Mouse (Mus musculus) left cerebral cortex, adult 2 months (tissue): Measurements from ENCODE around the gene Vps53. TPM values are rescaled to one million over a fixed set of nuclear protein-coding genes. Genes with fewer than 3 reads are reported as not detected.
A peak's percentile ranks its signal among the peaks of the same experiment; 100 is the strongest.

Experiments used
- DNase-seq, 2 experiments: peaks; one replicate each; pipeline ENCODE4 v3.0.0; 2021 to 2022; ENCODE audit warnings: low spot score in 2 of 2, mixed read lengths in 1 of 2; ENCODE audit errors: extremely low spot score in 1 of 2
- H3K27ac ChIP-seq: fragments of 200-600 bp; 2 replicates; pipeline ENCODE4 v1.8.1; 2022
- H3K4me3 ChIP-seq: fragments of 200-600 bp; 2 replicates; pipeline ENCODE4 v1.8.1; 2022
- CTCF ChIP-seq: fragments of 200-600 bp; IDR thresholded peaks from 2 replicates; pipeline ENCODE4 v1.8.1; 2022; ENCODE audit warnings: antibody characterized with exemption, mild to moderate bottlenecking, moderate library complexity
- intact Hi-C: fragments of 180-260 bp; cut with DNase I; formaldehyde crosslinking; loops from one replicate; pipeline ENCODE4 v1.15.1; 2025
- total RNA-seq, 2 experiments: library from RNA; stranded (reverse); gene quantifications; 2 replicates each; pipeline ENCODE4 v1.2.3; 2021

The Vps53 gene
- total RNA-seq, 2 experiments from 2014 or later: 85.1 to 85.3 TPM

GRCm38 (mm10) chr11:76040761-76041376 lies 138.6 kb downstream of the Vps53 start:
- no peak overlapping the region for H3K4me3 ChIP-seq
- H3K27ac ChIP-seq: no peak overlapping the region
- intact Hi-C loops: loop anchor here (5.0 kb wide), 1 partner anchor 174 kb away; no protein-coding TSS in a partner anchor
- no peak for DNase-seq
- TF ChIP-seq CTCF: no peak

- Histone ChIP-seq H3K4me3 (no peak overlapping the region), H3K27ac (no peak overlapping the region)
- no peak for TF ChIP-seq CTCF
- DNase-seq: no peak
- intact Hi-C loops: loop anchor here (5.0 kb wide), 1 partner anchor 173 kb away; no protein-coding TSS in a partner anchor
These were observed 139.3 kb downstream of the Vps53 start for GRCm38 (mm10) chr11:76040106-76040505.

GRCm38 (mm10) chr11:76039271-76040053 lies 140.0 kb downstream of the Vps53 start:
- H3K4me3 ChIP-seq: no peak overlapping the region
- TF ChIP-seq CTCF: no peak
- intact Hi-C loops: loop anchor here (5.0 kb wide), 1 partner anchor 172 kb away; no protein-coding TSS in a partner anchor
- DNase-seq: no peak
- H3K27ac ChIP-seq: no peak overlapping the region

GRCm38 (mm10) chr11:76037581-76038294 lies 141.7 kb downstream of the Vps53 start:
- intact Hi-C loops: no loop called here
- H3K27ac ChIP-seq: no peak overlapping the region
- no peak for TF ChIP-seq CTCF

GRCm38 (mm10) chr11:76035182-76035581 lies 144.3 kb downstream of the Vps53 start:
- intact Hi-C loops: no loop called here
- Histone ChIP-seq H3K4me3 (no peak overlapping the region), H3K27ac (no peak overlapping the region)
- TF ChIP-seq CTCF: no peak
- DNase-seq: no peak

More at GRCm38 (mm10) chr11:76037581-76038294, 141.7 kb downstream of the Vps53 start:
- no peak overlapping the region for H3K4me3 ChIP-seq
- DNase-seq: no peak

GRCm38 (mm10) chr11:76033836-76034235 lies 145.6 kb downstream of the Vps53 start:
- Histone ChIP-seq H3K27ac (peak overlapping the region; percentile 7; the same call in 1 of the 2 replicates), H3K4me3 (no peak overlapping the region)
- no peak for TF ChIP-seq CTCF
- intact Hi-C loops: no loop called here
- DNase-seq: no peak

- no peak for TF ChIP-seq CTCF
- H3K4me3 ChIP-seq: no peak overlapping the region
- intact Hi-C loops: no loop called here
- DNase-seq: no peak
- peak overlapping the region; percentile 7; the same call in 1 of the 2 replicates for H3K27ac ChIP-seq
These were observed 146.1 kb downstream of the Vps53 start for GRCm38 (mm10) chr11:76033359-76033758.

- Histone ChIP-seq H3K27ac (no peak overlapping the region), H3K4me3 (peak overlapping the region; percentile 69)
- DNase-seq: no peak
- intact Hi-C loops: no loop called here
- TF ChIP-seq CTCF: no peak
These were observed 151.4 kb downstream of the Vps53 start for GRCm38 (mm10) chr11:76028072-76028465.

- Histone ChIP-seq H3K27ac (no peak within 1 kb of the TSS), H3K4me3 (peak within 1 kb of the TSS; percentile 69)
- TF ChIP-seq CTCF: peak; percentile 44
- intact Hi-C loops: no loop called here
- peak; percentile 70 to 71 for DNase-seq
These were observed 152.0 kb downstream of the Vps53 start, which contains the start of gene Rflnb for GRCm38 (mm10) chr11:76027139-76028071. Gene Rflnb (minus strand): TSS chr11:76027782.

GRCm38 (mm10) chr11:76026527-76027138 lies 152.8 kb downstream of the Vps53 start:
- intact Hi-C loops: no loop called here
- no peak overlapping the region for H3K27ac ChIP-seq

More at GRCm38 (mm10) chr11:76026527-76027138, 152.8 kb downstream of the Vps53 start:
- DNase-seq: no peak
- TF ChIP-seq CTCF: no peak
- peak overlapping the region; percentile 69 for H3K4me3 ChIP-seq
